Mouse (Mus musculus) CH12.LX (cell line): ENCODE data around the gene Dpep3. TPM values are rescaled to one million over a fixed set of nuclear protein-coding genes. Genes with fewer than 3 reads are reported as not detected.
A peak's percentile ranks its signal among the peaks of the same experiment; 100 is the strongest.
"Not testable (repeated sequence)": the region's sequence is repeated elsewhere in the genome, so short reads cannot be mapped to it uniquely, and the experiment has no call there.

Experiments
- DNase-seq: peaks from one replicate; pipeline ENCODE4 v3.0.0-alpha.2; 2013; ENCODE audit errors: extremely low read depth
- H3K27ac ChIP-seq: 2 replicates; pipeline ENCODE4 v1.5.1; 2012; ENCODE audit warnings: low read depth, mild to moderate bottlenecking, control low read depth, moderate library complexity; ENCODE audit not compliant: insufficient read depth
- H3K27me3 ChIP-seq: replicated peaks from 2 replicates; pipeline ENCODE3; 2012; ENCODE audit warnings: inconsistent platforms
- H3K36me3 ChIP-seq, 2 experiments: replicated peaks in 1 of 2; 2 replicates each; pipeline versions ENCODE3 to v1.6.1; 2012; ENCODE audit warnings: inconsistent platforms in 1 of 2, low read length in 1 of 2, mild to moderate bottlenecking in 1 of 2, mixed read lengths in 1 of 2, moderate library complexity in 1 of 2; ENCODE audit not compliant: control insufficient read depth in 1 of 2, insufficient read depth in 1 of 2
- H3K4me1 ChIP-seq, 2 experiments: 2 replicates each; pipeline ENCODE4 v1.6.1; 2012; ENCODE audit warnings: inconsistent platforms in 1 of 2, moderate library complexity in 1 of 2; ENCODE audit not compliant: insufficient read depth in 2 of 2, control insufficient read depth in 1 of 2
- H3K4me2 ChIP-seq: 2 replicates; pipeline ENCODE4 v1.6.1; 2012; ENCODE audit warnings: low read depth, mild to moderate bottlenecking, control low read depth; ENCODE audit not compliant: poor library complexity, insufficient read depth, severe bottlenecking
- H3K4me3 ChIP-seq, 3 experiments: fragments of 150-350 bp in 1 of 3; sonication (generic) in 1 of 3; replicated peaks in 1 of 3; 2 replicates each; pipeline versions ENCODE3 to v1.5.1; 2011 to 2012; ENCODE audit warnings: low read depth in 2 of 3, low read length in 2 of 3, mild to moderate bottlenecking in 2 of 3, moderate library complexity in 2 of 3, control low read depth in 1 of 3, improper control_type of control experiment in 1 of 3, inconsistent platforms in 1 of 3, mixed read lengths in 1 of 3; ENCODE audit not compliant: poor library complexity in 1 of 3
- H3K79me2 ChIP-seq: replicated peaks from 2 replicates; pipeline ENCODE4 v1.6.1; 2012; ENCODE audit warnings: mild to moderate bottlenecking, moderate library complexity; ENCODE audit not compliant: control insufficient read depth, poor library complexity, insufficient read depth, severe bottlenecking; ENCODE audit errors: extremely low read depth
- H3K9ac ChIP-seq: 2 replicates; pipeline ENCODE4 v1.6.1; 2012; ENCODE audit warnings: low read depth, mild to moderate bottlenecking, control low read depth, moderate library complexity; ENCODE audit not compliant: insufficient read depth
- H3K9me3 ChIP-seq: replicated peaks from 2 replicates; pipeline ENCODE3; 2012; ENCODE audit warnings: low read length, inconsistent platforms, mixed read lengths
- BHLHE40 ChIP-seq: IDR thresholded peaks from 2 replicates; pipeline ENCODE4 v1.6.1; 2011; ENCODE audit warnings: mild to moderate bottlenecking, low read depth, low read length, improper control_type of control experiment
- CHD2 ChIP-seq: IDR thresholded peaks from 2 replicates; pipeline ENCODE4 v1.6.1; 2011; ENCODE audit warnings: low read length, improper control_type of control experiment
- CTCF ChIP-seq, 2 experiments: IDR thresholded peaks in 1 of 2; conservative IDR thresholded peaks in 1 of 2; 2 replicates each; pipeline ENCODE4 v1.5.1; 2011 to 2012; ENCODE audit warnings: low read depth in 2 of 2, low read length in 2 of 2, improper control_type of control experiment in 1 of 2, inconsistent platforms in 1 of 2, mild to moderate bottlenecking in 1 of 2, moderate library complexity in 1 of 2
- E2F4 ChIP-seq: IDR thresholded peaks from 2 replicates; pipeline ENCODE4 v1.6.1; 2011; ENCODE audit warnings: low read depth, low read length, improper control_type of control experiment; ENCODE audit not compliant: insufficient replicate concordance
- EP300 ChIP-seq: IDR thresholded peaks from 2 replicates; pipeline ENCODE4 v1.6.1; 2011; ENCODE audit warnings: low read length, improper control_type of control experiment
- ETS1 ChIP-seq: conservative IDR thresholded peaks from 2 replicates; pipeline ENCODE4 v1.6.1; 2012; ENCODE audit warnings: low read depth, mild to moderate bottlenecking, inconsistent platforms, low read length, improper control_type of control experiment, moderate library complexity
- GABPA ChIP-seq: IDR thresholded peaks from 2 replicates; pipeline ENCODE4 v1.6.1; 2012; ENCODE audit warnings: low read depth, low read length, improper control_type of control experiment, inconsistent platforms; ENCODE audit not compliant: insufficient replicate concordance
- IRF4 ChIP-seq: IDR thresholded peaks from 2 replicates; pipeline ENCODE4 v1.6.1; 2014; ENCODE audit warnings: low read depth, mild to moderate bottlenecking, inconsistent platforms, low read length, improper control_type of control experiment
- JUN ChIP-seq: IDR thresholded peaks from 2 replicates; pipeline ENCODE4 v1.6.1; 2011; ENCODE audit warnings: low read depth, mild to moderate bottlenecking, low read length, improper control_type of control experiment, moderate library complexity; ENCODE audit not compliant: insufficient read depth
- JUND ChIP-seq: conservative IDR thresholded peaks from 2 replicates; pipeline ENCODE4 v1.6.1; 2011; ENCODE audit warnings: low read depth, low read length, improper control_type of control experiment
- MAFK ChIP-seq: IDR thresholded peaks from 2 replicates; pipeline ENCODE4 v1.6.1; 2011; ENCODE audit warnings: low read length, improper control_type of control experiment; ENCODE audit not compliant: insufficient replicate concordance
- MAX ChIP-seq: IDR thresholded peaks from 2 replicates; pipeline ENCODE4 v1.6.1; 2011; ENCODE audit warnings: low read length, improper control_type of control experiment
- MAZ ChIP-seq: IDR thresholded peaks from 2 replicates; pipeline ENCODE4 v1.6.1; 2012; ENCODE audit warnings: low read depth, mild to moderate bottlenecking, inconsistent platforms, low read length, improper control_type of control experiment, moderate library complexity
- MEF2A ChIP-seq: IDR thresholded peaks from 2 replicates; pipeline ENCODE4 v1.6.1; 2014; ENCODE audit warnings: low read depth, mild to moderate bottlenecking, inconsistent platforms, low read length, improper control_type of control experiment, borderline replicate concordance
- MXI1 ChIP-seq: IDR thresholded peaks from 2 replicates; pipeline ENCODE4 v1.6.1; 2011; ENCODE audit warnings: mild to moderate bottlenecking, low read depth, low read length, improper control_type of control experiment
- MYC ChIP-seq: IDR thresholded peaks from 2 replicates; pipeline ENCODE4 v1.6.1; 2011; ENCODE audit warnings: low read depth, mild to moderate bottlenecking, improper control_type of control experiment, low read length
- NRF1 ChIP-seq: IDR thresholded peaks from 2 replicates; pipeline ENCODE4 v1.6.1; 2014; ENCODE audit warnings: low read depth, mild to moderate bottlenecking, inconsistent platforms, low read length, improper control_type of control experiment, moderate library complexity
- POLR2A ChIP-seq: IDR thresholded peaks from 2 replicates; pipeline ENCODE4 v1.6.1; 2011; ENCODE audit warnings: low read depth, mild to moderate bottlenecking, improper control_type of control experiment, low read length
- POLR2AphosphoS2 ChIP-seq: IDR thresholded peaks from 2 replicates; pipeline ENCODE4 v1.6.1; 2011; ENCODE audit warnings: low read depth, low read length, improper control_type of control experiment
- RCOR1 ChIP-seq: conservative IDR thresholded peaks from 2 replicates; pipeline ENCODE4 v1.6.1; 2012; ENCODE audit warnings: low read depth, mild to moderate bottlenecking, inconsistent platforms, low read length, improper control_type of control experiment
- SIN3A ChIP-seq: IDR thresholded peaks from 2 replicates; pipeline ENCODE4 v1.6.1; 2012; ENCODE audit warnings: low read length, improper control_type of control experiment, inconsistent platforms
- TBP ChIP-seq: conservative IDR thresholded peaks from 2 replicates; pipeline ENCODE4 v1.6.1; 2011; ENCODE audit warnings: low read depth, low read length, improper control_type of control experiment
- TCF12 ChIP-seq: IDR thresholded peaks from 2 replicates; pipeline ENCODE4 v1.6.1; 2014; ENCODE audit warnings: low read depth, mild to moderate bottlenecking, inconsistent platforms, low read length, improper control_type of control experiment
- ZC3H11A ChIP-seq: IDR thresholded peaks from 2 replicates; pipeline ENCODE4 v1.6.1; 2012; ENCODE audit warnings: low read depth, mild to moderate bottlenecking, inconsistent platforms, low read length, improper control_type of control experiment
- ZKSCAN1 ChIP-seq: IDR thresholded peaks from 2 replicates; pipeline ENCODE4 v1.6.1; 2012; ENCODE audit warnings: low read depth, inconsistent platforms, low read length, improper control_type of control experiment, borderline replicate concordance
- ZNF384 ChIP-seq: IDR thresholded peaks from 2 replicates; pipeline ENCODE4 v1.6.1; 2012; ENCODE audit warnings: low read depth, low read length, improper control_type of control experiment, inconsistent platforms
- dilution Hi-C: fragments of 300-500 bp; cut with MboI; formaldehyde crosslinking; loops from 2 replicates; pipeline ENCODE4 v1.14.3; 2020; ENCODE audit warnings: low sequenced_read_pairs; ENCODE audit not compliant: extremely low pct_unique_long_range_greater_than_20kb, extremely low pct_ligation_motif_present
- in situ Hi-C: fragments of 300-500 bp; cut with MboI; formaldehyde crosslinking; loops from 3 replicates; pipeline ENCODE4 v1.14.3; 2019; ENCODE audit warnings: low sequenced_read_pairs, low pct_ligation_motif_present, low pct_unique_long_range_greater_than_20kb, mixed read lengths
- polyA plus RNA-seq: library from polyadenylated mRNA; unstranded; fragments of >175 nt; gene quantifications from 2 replicates; pipeline ENCODE4 v1.2.1, GENCODE M21; 2012; ENCODE audit warnings: low read depth; ENCODE audit not compliant: insufficient read length
- total RNA-seq, 2 experiments: library from RNA; depleted of rRNA; stranded (reverse); fragments of 300-350 nt in 1 of 2; fragments of >200 nt in 1 of 2; gene quantifications; 2 replicates each; pipeline ENCODE4 v1.2.3; 2012 to 2014

Dpep3 gene
- total and polyA plus RNA-seq, 3 experiments, result not detected

GRCm38 (mm10) chr8:106010748-106011642 lies 31.8 kb upstream of the Dpep3 start (continued):
- TF ChIP-seq E2F4 (0 out of 2 replicates have a peak, but pooled peaks have one; percentile 17), TBP (0 out of 2 replicates have a peak, but pooled peaks have one; percentile 34), MYC (peak; percentile 78), CTCF (conservative IDR thresholded peaks at IDR 0.05 in 1 of 2, IDR thresholded peaks at IDR 0.05 in 1 of 2; ENCODE audit: low read depth in 2 of 2, low read length in 2 of 2) (no peak), NRF1 (peak; percentile 53), ZNF384 (no peak), JUN (no peak), MEF2A (peak; percentile 72; the same call in 1 of the 2 replicates)

GRCm38 (mm10) chr8:106007891-106008290 lies 28.7 kb upstream of the Dpep3 start:
- H3K9ac ChIP-seq, H3K27me3 ChIP-seq, H3K4me2 ChIP-seq, H3K9me3 ChIP-seq, in situ Hi-C loops, DNase-seq, H3K27ac ChIP-seq, dilution Hi-C loops, H3K79me2 ChIP-seq, H3K4me3 ChIP-seq: not testable (repeated sequence)
- Histone ChIP-seq H3K4me1 (peaks cover 10 to 35% of the 10 kb centered on the region in 2 experiments), H3K36me3 (peaks cover 0 to 15% of the 10 kb centered on the region in 2 experiments)
- peak in 1 of 2 experiments; percentile 17; a peak in 1 of 4 replicates for TF ChIP-seq CTCF (conservative IDR thresholded peaks at IDR 0.05 in 1 of 2, IDR thresholded peaks at IDR 0.05 in 1 of 2; ENCODE audit: low read depth in 2 of 2, low read length in 2 of 2)

- H3K27ac ChIP-seq, result no peak overlapping the region
- no peaks in the 10 kb centered on the region for H3K27me3 ChIP-seq
- no peak overlapping the region for H3K9ac ChIP-seq
- dilution Hi-C loops, result no loop called here
- H3K4me2 ChIP-seq, result no peak overlapping the region
- peaks cover 10 to 32% of the 10 kb centered on the region in 2 experiments for H3K4me1 ChIP-seq
- no peak overlapping the region for H3K4me3 ChIP-seq
- peaks cover 0 to 15% of the 10 kb centered on the region in 2 experiments for H3K36me3 ChIP-seq
- DNase-seq, result peak; percentile 81
- in situ Hi-C loops, result no loop called here
- no peaks in the 10 kb centered on the region for H3K9me3 ChIP-seq
- peaks cover 9% of the 10 kb centered on the region for H3K79me2 ChIP-seq
- no peak for TF ChIP-seq POLR2A
- no peak; the same call in 1 of the 2 replicates for TF ChIP-seq TCF12
- TF ChIP-seq IRF4, result peak; percentile 67; the same call in 1 of the 2 replicates
- peak; percentile 65; the same call in 1 of the 2 replicates for TF ChIP-seq MEF2A
- 0 out of 2 replicates have a peak, but pooled peaks have one; percentile 32 for TF ChIP-seq MAZ
- no peak for TF ChIP-seq POLR2AphosphoS2
- peak; percentile 50; the same call in 1 of the 2 replicates for TF ChIP-seq RCOR1
- TF ChIP-seq MXI1, result no peak
- peak; percentile 92 for TF ChIP-seq ETS1
- no peak for TF ChIP-seq SIN3A
- no peak for TF ChIP-seq MAX
- TF ChIP-seq EP300, result peak; percentile 83
- TF ChIP-seq ZNF384, result no peak
- 0 out of 2 replicates have a peak, but pooled peaks have one; percentile 39 for TF ChIP-seq MAFK
- peak; percentile 95 for TF ChIP-seq JUND
- TF ChIP-seq GABPA, result no peak
- TF ChIP-seq CTCF (conservative IDR thresholded peaks at IDR 0.05 in 1 of 2, IDR thresholded peaks at IDR 0.05 in 1 of 2; ENCODE audit: low read depth in 2 of 2, low read length in 2 of 2), result no peak
- no peak for TF ChIP-seq ZKSCAN1
- no peak for TF ChIP-seq ZC3H11A
- TF ChIP-seq CHD2, result 0 out of 2 replicates have a peak, but pooled peaks have one; percentile 22
- TF ChIP-seq JUN, result peak; percentile 93
- peak; percentile 7; the same call in 1 of the 2 replicates for TF ChIP-seq BHLHE40
Observed at GRCm38 (mm10) chr8:106007135-106007534, 27.9 kb upstream of the Dpep3 start.
